23 mouse cellular contexts compared by ENCODE assay signal in genomic region chr2:18235524-18235923, GRCm38 (mm10).
A peak's percentile ranks its signal among the peaks of the same experiment; 100 is the strongest.
DNase-seq lines count a peak whose midpoint lies in the region; ATAC-seq and TF ChIP-seq lines count a peak whose summit lies in the region.
"Had no signal": no experiment of that assay in that cellular context is flagged by ENCODE, and none has a peak within 500 bp of the region (broad histone marks: within the 10 kb centered on the region; RNA-seq: fewer than 3 reads in every experiment).

No protein-coding gene starts in this region.

- H3K36me3 ChIP-seq in liver, embryonic 11.5 days (ENCODE audit: control insufficient read depth, insufficient read depth, low read length): no peaks in the 10 kb centered on the region
- H3K36me3 ChIP-seq in liver, postnatal 0 days (replicated peaks; ENCODE audit: insufficient read depth, low read length): no peaks in the 10 kb centered on the region
- no peaks in the 10 kb centered on the region for H3K36me3 ChIP-seq in midbrain, embryonic 10.5 days
- H3K36me3 ChIP-seq in midbrain, postnatal 0 days (ENCODE audit: insufficient read depth, low read length): no peaks in the 10 kb centered on the region
- H3K36me3 ChIP-seq: hindbrain, embryonic 12.5 days; hindbrain, embryonic 15.5 days had no signal

- peak; percentile 51; the same call in 1 of the 2 replicates for ATAC-seq in liver, embryonic 11.5 days (replicated peaks; ENCODE audit: low FRiP score)
- ATAC-seq in liver, postnatal 0 days: no peak
- no peak for ATAC-seq in midbrain, postnatal 0 days (ENCODE audit: low FRiP score)
- ATAC-seq in megakaryocyte-erythroid progenitor cell, adult 5-6 weeks (replicated peaks; ENCODE audit: low FRiP score, low TSS enrichment, poor library complexity, severe bottlenecking): peak; percentile 71
- ATAC-seq: forebrain, embryonic 13.5 days; forebrain, postnatal 0 days had no signal

- no peak overlapping the region for H3K9ac ChIP-seq in liver, embryonic 11.5 days (ENCODE audit: low read depth, low read length)
- H3K9ac ChIP-seq in liver, postnatal 0 days (replicated peaks): no peak overlapping the region
- H3K9ac ChIP-seq in midbrain, postnatal 0 days (replicated peaks; ENCODE audit: low read length, poor library complexity, severe bottlenecking): no peak overlapping the region
- H3K9ac ChIP-seq: forebrain, embryonic 13.5 days; forebrain, postnatal 0 days; hindbrain, embryonic 12.5 days; hindbrain, embryonic 15.5 days had no signal

- no peak overlapping the region for H3K4me3 ChIP-seq in liver, embryonic 11.5 days (ENCODE audit: low read depth, low read length)
- H3K4me3 ChIP-seq in liver, postnatal 0 days (ENCODE audit: low read depth, low read length): no peak overlapping the region
- H3K4me3 ChIP-seq in midbrain, embryonic 10.5 days: no peak overlapping the region
- no peak overlapping the region for H3K4me3 ChIP-seq in midbrain, postnatal 0 days (ENCODE audit: low read depth, low read length)
- H3K4me3 ChIP-seq: forebrain, embryonic 10.5 days; forebrain, embryonic 13.5 days; gastrocnemius, adult 2 months; heart, adult 2 months; hindbrain, embryonic 12.5 days; hindbrain, embryonic 15.5 days had no signal

- H3K27me3 ChIP-seq in liver, embryonic 11.5 days (replicated peaks; ENCODE audit: control insufficient read depth, insufficient read depth, low read length): no peaks in the 10 kb centered on the region
- H3K27me3 ChIP-seq in liver, postnatal 0 days (ENCODE audit: insufficient read depth, low read length): no peaks in the 10 kb centered on the region
- no peaks in the 10 kb centered on the region for H3K27me3 ChIP-seq in midbrain, embryonic 10.5 days (ENCODE audit: low read depth, poor library complexity, severe bottlenecking)
- H3K27me3 ChIP-seq in midbrain, postnatal 0 days (ENCODE audit: insufficient read depth, low read length): no peaks in the 10 kb centered on the region
- H3K27me3 ChIP-seq: CH12.LX; forebrain, embryonic 13.5 days; hindbrain, embryonic 12.5 days; hindbrain, embryonic 15.5 days had no signal

- no peak overlapping the region for H3K4me2 ChIP-seq in liver, embryonic 11.5 days
- no peak overlapping the region for H3K4me2 ChIP-seq in liver, postnatal 0 days (ENCODE audit: low read depth, low read length)
- H3K4me2 ChIP-seq in midbrain, postnatal 0 days (ENCODE audit: low read depth, low read length, poor library complexity, severe bottlenecking): no peak overlapping the region
- H3K4me2 ChIP-seq: forebrain, embryonic 13.5 days; heart, embryonic 11.5 days; hindbrain, embryonic 12.5 days; hindbrain, embryonic 15.5 days had no signal

- H3K9me3 ChIP-seq in liver, embryonic 11.5 days (ENCODE audit: control insufficient read depth, low read length): no peaks in the 10 kb centered on the region
- H3K9me3 ChIP-seq in liver, postnatal 0 days (ENCODE audit: low read length): no peaks in the 10 kb centered on the region
- no peaks in the 10 kb centered on the region; the same call in 1 of the 2 replicates for H3K9me3 ChIP-seq in midbrain, embryonic 10.5 days (replicated peaks)
- no peaks in the 10 kb centered on the region for H3K9me3 ChIP-seq in midbrain, postnatal 0 days (ENCODE audit: low read length)
- H3K9me3 ChIP-seq: forebrain, embryonic 13.5 days; G1E; hindbrain, embryonic 12.5 days; hindbrain, embryonic 15.5 days had no signal

- H3K27ac ChIP-seq in liver, embryonic 11.5 days (ENCODE audit: low read depth, low read length): no peak overlapping the region
- no peak overlapping the region for H3K27ac ChIP-seq in liver, postnatal 0 days (ENCODE audit: low read depth)
- 0 out of 2 replicates have a peak overlapping the region, but pooled peaks have one; percentile 9 for H3K27ac ChIP-seq in midbrain, embryonic 10.5 days (replicated peaks)
- no peak overlapping the region for H3K27ac ChIP-seq in midbrain, postnatal 0 days (ENCODE audit: low read depth, low read length)
- H3K27ac ChIP-seq: forebrain, embryonic 10.5 days; forebrain, embryonic 13.5 days; gastrocnemius, adult 2 months; heart, adult 2 months; hindbrain, embryonic 12.5 days; hindbrain, embryonic 15.5 days had no signal

- no peak for DNase-seq in liver, embryonic 11.5 days (ENCODE audit: low spot score)
- no peak for DNase-seq in liver, postnatal 0 days
- DNase-seq in midbrain, embryonic 10.5 days (ENCODE audit: low spot score): no peak
- no peak for DNase-seq in midbrain, postnatal 0 days (ENCODE audit: low spot score)
- DNase-seq in adrenal gland, adult 18-20 months (ENCODE audit: low spot score in 2 of 2): no peak
- DNase-seq: adrenal gland, adult 8-10 months; adrenal gland, postnatal 25 days; B cell, adult 2 months; cerebellum, adult 18-20 months; cerebellum, adult 9-10 months; cerebellum, postnatal 14 days; forebrain, postnatal 0 days; gastrocnemius, adult 2 months; gastrocnemius, postnatal 14 days; heart, adult 2 months had no signal

- H3K4me1 ChIP-seq in liver, embryonic 11.5 days (replicated peaks; ENCODE audit: control insufficient read depth, insufficient read depth, low read length): 0 out of 2 replicates have a peak, but pooled peaks cover 2% of the 10 kb centered on the region
- no peaks in the 10 kb centered on the region for H3K4me1 ChIP-seq in liver, postnatal 0 days (ENCODE audit: insufficient read depth)
- peaks cover 36% of the 10 kb centered on the region for H3K4me1 ChIP-seq in midbrain, embryonic 10.5 days
- no peaks in the 10 kb centered on the region for H3K4me1 ChIP-seq in midbrain, postnatal 0 days (ENCODE audit: insufficient read depth, low read length)

- WGBS in liver, embryonic 11.5 days: 69% methylated on average over 5 of the region's 5 CpGs
- 62% methylated on average over 5 of the region's 5 CpGs for WGBS in liver, postnatal 0 days (ENCODE audit: insufficient replicate concordance)
- WGBS in midbrain, embryonic 10.5 days: 91% methylated on average over 5 of the region's 5 CpGs
- 96% methylated on average over 5 of the region's 5 CpGs for WGBS in midbrain, postnatal 0 days

- TF ChIP-seq CTCF in liver, postnatal 0 days (IDR thresholded peaks at IDR 0.05; ENCODE audit: low read depth): no peak
- no peak for TF ChIP-seq CTCF in midbrain, postnatal 0 days (IDR thresholded peaks at IDR 0.05)

- no peak for TF ChIP-seq EP300 in liver, postnatal 0 days (IDR thresholded peaks at IDR 0.05; ENCODE audit: low read depth)

Comparison
In these comparisons a context has a peak if more than half of its experiments do, and no peak if none do; other contexts are left out.
1. ATAC-seq: peak in liver, embryonic 11.5 days (single experiment) and megakaryocyte-erythroid progenitor cell, adult 5-6 weeks (single experiment); none in liver, postnatal 0 days (single experiment) and midbrain, postnatal 0 days (single experiment).